Comparison of ENCODE assay signal across 12 mouse cellular contexts in genomic region chr11:96251480-96252031, GRCm38 (mm10). TPM values are rescaled to one million over a fixed set of nuclear protein-coding genes. Genes with fewer than 3 reads are reported as not detected.
DNase-seq lines count a peak whose midpoint lies in the region; ATAC-seq and TF ChIP-seq lines count a peak whose summit lies in the region.
"Had no signal": no experiment of that assay in that cellular context is flagged by ENCODE, and none has a peak within 500 bp of the region (broad histone marks: within the 10 kb centered on the region; RNA-seq: fewer than 3 reads in every experiment).

No protein-coding gene starts in this region.

- peak overlapping the region; percentile 61 to 72 for H3K4me3 ChIP-seq in ES-E14 (ENCODE audit: insufficient read depth in 1 of 2, low read depth in 1 of 2, low read length in 2 of 2, poor library complexity in 1 of 2, severe bottlenecking in 1 of 2)
- peak overlapping the region; percentile 30 for H3K4me3 ChIP-seq in intestine, embryonic 15.5 days (replicated peaks)
- peak overlapping the region; percentile 39 for H3K4me3 ChIP-seq in limb, embryonic 12.5 days (replicated peaks)

- peak; percentile 65 to 86 for DNase-seq in adrenal gland, adult (ENCODE audit: inconsistent age in 2 of 2, low spot score in 1 of 2)
- no peak for DNase-seq in adrenal gland, postnatal 4 days (ENCODE audit: low spot score in 2 of 2)
- DNase-seq in ES-E14 (ENCODE audit: low read depth, low spot score): no peak
- DNase-seq in frontal cortex, postnatal 14 days (ENCODE audit: low spot score in 2 of 2): no peak
- DNase-seq in retina, postnatal 1 day: no peak
- no peak for DNase-seq in cerebellum, adult 18-20 months
- DNase-seq: heart, adult 11 months; lung, postnatal 4 days had no signal

- peak overlapping the region; percentile 70 for H3K9ac ChIP-seq in ES-E14 (ENCODE audit: insufficient read depth, low read depth, low read length, poor library complexity, severe bottlenecking)
- H3K9ac ChIP-seq in intestine, embryonic 15.5 days: 0 out of 2 replicates have a peak overlapping the region, but pooled peaks have one; percentile 8
- H3K9ac ChIP-seq in limb, embryonic 12.5 days (replicated peaks): peak overlapping the region; percentile 48

- no peaks in the 10 kb centered on the region for H3K9me3 ChIP-seq in ES-E14 (ENCODE audit: control insufficient read depth, insufficient read depth, low read depth, low read length)
- no peaks in the 10 kb centered on the region for H3K9me3 ChIP-seq in intestine, embryonic 15.5 days
- H3K9me3 ChIP-seq in limb, embryonic 12.5 days: no peaks in the 10 kb centered on the region

- H3K4me1 ChIP-seq in ES-E14 (ENCODE audit: control insufficient read depth in 2 of 2, insufficient read depth in 2 of 2, low read length in 2 of 2, poor library complexity in 1 of 2): peaks cover 11 to 13% of the 10 kb centered on the region in 2 experiments
- H3K4me1 ChIP-seq in intestine, embryonic 15.5 days (replicated peaks): 0 out of 2 replicates have a peak, but pooled peaks cover 2% of the 10 kb centered on the region
- peaks cover 26% of the 10 kb centered on the region for H3K4me1 ChIP-seq in limb, embryonic 12.5 days (replicated peaks)

- in situ Hi-C loops in ES-E14 (cut with MboI; ENCODE audit: low sequenced_read_pairs in 2 of 2, unreplicated experiment in 2 of 2): no loop called here

- WGBS in intestine, embryonic 15.5 days: under 1% methylated on average over 46 of the region's 46 CpGs
- WGBS in limb, embryonic 12.5 days: under 1% methylated on average over 46 of the region's 46 CpGs

- ATAC-seq in intestine, embryonic 15.5 days: no peak
- ATAC-seq in limb, embryonic 12.5 days (ENCODE audit: insufficient number of reproducible peaks, insufficient read depth, low FRiP score, low TSS enrichment, low read depth): no peak

- H3K36me3 ChIP-seq in ES-E14 (ENCODE audit: control insufficient read depth, insufficient read depth, low read length, poor library complexity, severe bottlenecking): no peaks in the 10 kb centered on the region
- no peaks in the 10 kb centered on the region for H3K36me3 ChIP-seq in intestine, embryonic 15.5 days
- H3K36me3 ChIP-seq in limb, embryonic 12.5 days: no peaks in the 10 kb centered on the region

- H3K27me3 ChIP-seq in intestine, embryonic 15.5 days (replicated peaks): peaks cover 81% of the 10 kb centered on the region
- H3K27me3 ChIP-seq in limb, embryonic 12.5 days: peaks cover 82% of the 10 kb centered on the region

- peak overlapping the region; percentile 7; the same call in 1 of the 2 replicates for H3K27ac ChIP-seq in ES-E14 (ENCODE audit: insufficient read depth, low read depth, low read length, poor library complexity, severe bottlenecking)
- H3K27ac ChIP-seq in intestine, embryonic 15.5 days: no peak overlapping the region
- peak overlapping the region; percentile 59; the same call in 1 of the 2 replicates for H3K27ac ChIP-seq in limb, embryonic 12.5 days

- H3K4me2 ChIP-seq in intestine, embryonic 15.5 days (replicated peaks): peak overlapping the region; percentile 33
- H3K4me2 ChIP-seq in limb, embryonic 12.5 days: peak overlapping the region; percentile 53

TF ChIP-seq in ES-E14, 5 proteins besides CTCF, POLR2A, EP300 and RAD21:
- no peak for TF ChIP-seq ZC3H11A (IDR thresholded peaks at IDR 0.05; ENCODE audit: borderline replicate concordance, low read depth, low read length)
- TF ChIP-seq MAFK (IDR thresholded peaks at IDR 0.05; ENCODE audit: insufficient read depth, low read depth, low read length): no peak
- TF ChIP-seq HCFC1 (IDR thresholded peaks at IDR 0.05; ENCODE audit: borderline replicate concordance, insufficient read depth, low read length): no peak
- TF ChIP-seq ZNF384 (IDR thresholded peaks at IDR 0.05; ENCODE audit: low read depth, low read length): no peak
- no peak for TF ChIP-seq CHD2 (IDR thresholded peaks at IDR 0.05; ENCODE audit: low read depth, low read length)

RNA-seq across cellular contexts. Expression of gene Hoxb9, which starts 19.7 kb away (rescaled TPM):
- total RNA-seq in adrenal gland, postnatal 4 days (2021): 10 to 100 TPM; 86.0 to 93.6 TPM
- 1.2 and 3.3 TPM in 2 replicates for total RNA-seq in ES-E14 (2012; rRNA removed)
- polyA plus RNA-seq in intestine, embryonic 15.5 days (2015; fragmentation: Nextera tagmentation; extraction: Ambion mirVana): 1.2 and 1.3 TPM in 2 replicates
- polyA plus RNA-seq in limb, embryonic 12.5 days (2016; fragmentation: Nextera tagmentation; extraction: Ambion mirVana): 1.0 and 1.3 TPM in 2 replicates
- total RNA-seq: common myeloid progenitor, adult 5-6 weeks; layer of hippocampus, postnatal 10 days had no signal

RNA-seq across cellular contexts. Expression of gene Hoxb8, which starts 30.1 kb away (rescaled TPM):
- 10 to 100 TPM; 58.4 to 61.2 TPM for total RNA-seq in adrenal gland, postnatal 4 days (2021)
- 0.18 TPM in 1 of 2 replicates, not detected in the other for total RNA-seq in ES-E14 (2012; rRNA removed)
- polyA plus RNA-seq in intestine, embryonic 15.5 days (2015; fragmentation: Nextera tagmentation; extraction: Ambion mirVana): 1.1 and 1.5 TPM in 2 replicates
- polyA plus RNA-seq in limb, embryonic 12.5 days (2016; fragmentation: Nextera tagmentation; extraction: Ambion mirVana): 0.24 and 0.40 TPM in 2 replicates
- total RNA-seq: common myeloid progenitor, adult 5-6 weeks; layer of hippocampus, postnatal 10 days had no signal

RNA-seq across cellular contexts. Expression of gene Hoxb7, which starts 34.9 kb away (rescaled TPM):
- total RNA-seq in adrenal gland, postnatal 4 days (2021): 10 to 100 TPM; 39.4 to 49.8 TPM
- total RNA-seq in ES-E14 (2012; rRNA removed): 0.98 TPM in 1 of 2 replicates, not detected in the other
- 10.7 and 12.4 TPM in 2 replicates for polyA plus RNA-seq in intestine, embryonic 15.5 days (2015; fragmentation: Nextera tagmentation; extraction: Ambion mirVana)
- polyA plus RNA-seq in limb, embryonic 12.5 days (2016; fragmentation: Nextera tagmentation; extraction: Ambion mirVana): 1.8 and 2.1 TPM in 2 replicates
- total RNA-seq: common myeloid progenitor, adult 5-6 weeks; layer of hippocampus, postnatal 10 days had no signal

RNA-seq across cellular contexts. Expression of gene Hoxb6, which starts 40.7 kb away (rescaled TPM):
- total RNA-seq in adrenal gland, postnatal 4 days (2021): 10 to 100 TPM; 43.6 to 47.9 TPM
- total RNA-seq in ES-E14 (2012; rRNA removed): 0.22 and 0.26 TPM in 2 replicates
- polyA plus RNA-seq in intestine, embryonic 15.5 days (2015; fragmentation: Nextera tagmentation; extraction: Ambion mirVana): 14.4 and 16.1 TPM in 2 replicates
- polyA plus RNA-seq in limb, embryonic 12.5 days (2016; fragmentation: Nextera tagmentation; extraction: Ambion mirVana): 1.0 and 1.1 TPM in 2 replicates
- total RNA-seq: common myeloid progenitor, adult 5-6 weeks; layer of hippocampus, postnatal 10 days had no signal

RNA-seq across cellular contexts. Expression of gene Hoxb5, which starts 51.6 kb away (rescaled TPM):
- total RNA-seq in adrenal gland, postnatal 4 days (2021): 10 to 100 TPM; 26.5 to 27.8 TPM
- 0.09 and 0.16 TPM in 2 replicates for total RNA-seq in ES-E14 (2012; rRNA removed)
- 27.2 and 31.3 TPM in 2 replicates for polyA plus RNA-seq in intestine, embryonic 15.5 days (2015; fragmentation: Nextera tagmentation; extraction: Ambion mirVana)
- 0.83 and 2.1 TPM in 2 replicates for polyA plus RNA-seq in limb, embryonic 12.5 days (2016; fragmentation: Nextera tagmentation; extraction: Ambion mirVana)
- total RNA-seq: common myeloid progenitor, adult 5-6 weeks; layer of hippocampus, postnatal 10 days had no signal

Comparison
In these comparisons a context has a peak if more than half of its experiments do, and no peak if none do; other contexts are left out.
1. DNase-seq: peak in adrenal gland, adult (2 of 2); none in adrenal gland, postnatal 4 days (0 of 2), ES-E14 (single experiment), frontal cortex, postnatal 14 days (0 of 2), retina, postnatal 1 day (single experiment) and cerebellum, adult 18-20 months (0 of 2).
2. H3K9ac ChIP-seq: peak in every context shown above with its lines; median percentile 70 in ES-E14; 48 in limb, embryonic 12.5 days; 8 in intestine, embryonic 15.5 days.
3. RNA of gene Hoxb9, which starts 19.7 kb away (total RNA-seq): 86.0 to 93.6 TPM in adrenal gland, postnatal 4 days; 1.2 to 3.3 TPM in ES-E14; every median in the first group is over 10 times any median in the second.
4. RNA of gene Hoxb8, which starts 30.1 kb away (total RNA-seq): 58.4 to 61.2 TPM in adrenal gland, postnatal 4 days; 0.18 TPM in ES-E14; every median in the first group is over 10 times any median in the second.
5. RNA of gene Hoxb7, which starts 34.9 kb away (total RNA-seq): 39.4 to 49.8 TPM in adrenal gland, postnatal 4 days; 0.98 TPM in ES-E14; every median in the first group is over 10 times any median in the second.
6. Peak in every context shown above with its lines, with median percentiles within 50 percentile points of each other: H3K4me3 ChIP-seq.